Comparison of ENCODE assay signal across 10 mouse cellular contexts in the genomic region with DNA sequence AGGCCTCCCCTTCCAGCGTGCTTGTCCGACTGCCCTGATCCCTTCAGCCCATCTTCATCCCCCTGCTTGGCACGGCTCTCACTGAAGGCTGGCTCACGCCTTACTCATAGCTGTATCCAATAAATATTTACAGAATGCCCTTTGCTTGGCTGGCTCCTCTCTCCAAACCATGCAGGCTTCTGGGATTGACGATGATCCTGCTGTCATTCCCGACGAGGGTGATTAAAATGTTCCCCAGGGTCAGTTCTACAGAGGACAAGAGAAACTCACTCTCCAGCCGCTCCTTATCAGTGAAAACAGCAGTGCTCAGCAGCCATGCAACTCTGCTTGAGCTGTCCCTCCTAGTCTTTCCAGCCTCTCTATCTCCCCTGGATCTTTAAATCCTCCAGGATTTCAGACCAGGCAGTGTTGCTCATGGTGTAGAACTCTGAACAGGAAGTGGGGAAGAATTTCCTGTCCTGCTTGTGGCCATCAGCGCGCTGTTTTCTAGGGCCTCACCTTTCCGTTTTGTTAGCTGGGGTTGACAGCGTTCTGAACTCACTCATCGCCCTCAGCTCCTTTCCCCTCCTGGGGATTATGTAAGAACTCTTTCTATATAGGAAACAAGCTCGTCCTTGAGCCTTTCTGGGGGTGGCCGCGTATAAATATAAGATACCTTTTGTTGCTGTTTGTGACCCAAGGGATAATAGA.
DNase-seq lines count a peak whose midpoint lies in the region; ATAC-seq and TF ChIP-seq lines count a peak whose summit lies in the region.
"Had no signal": no experiment of that assay in that cellular context is flagged by ENCODE, and none has a peak within 500 bp of the region (broad histone marks: within the 10 kb centered on the region; RNA-seq: fewer than 3 reads in every experiment).

No protein-coding gene starts in this region.

- no peak for TF ChIP-seq POLR2A in heart, adult 2 months (IDR thresholded peaks at IDR 0.05; ENCODE audit: insufficient read depth, low read depth, low read length)

- no peaks in the 10 kb centered on the region for H3K27me3 ChIP-seq in heart, adult 2 months (ENCODE audit: control insufficient read depth, insufficient read depth, low read length)
- H3K27me3 ChIP-seq in heart, embryonic 14.5 days (ENCODE audit: control insufficient read depth, insufficient read depth, low read length) = no peaks in the 10 kb centered on the region
- H3K27me3 ChIP-seq in lung, embryonic 14.5 days (ENCODE audit: insufficient read depth, low read length) = no peaks in the 10 kb centered on the region

- DNase-seq in heart, adult 2 months = peak in 1 of 2 experiments; percentile 30
- no peak for DNase-seq in heart, postnatal 25 days (ENCODE audit: low spot score)
- DNase-seq in adrenal gland, postnatal 14 days = peak; percentile 73
- DNase-seq in lung, embryonic 14.5 days = peak; percentile 47
- DNase-seq in frontal cortex, postnatal 10 days (ENCODE audit: low spot score in 2 of 2) = no peak
- no peak for DNase-seq in layer of hippocampus, adult 9-10 months (ENCODE audit: low spot score)
- DNase-seq in embryo, embryonic 10.5 days (ENCODE audit: low spot score) = no peak
- DNase-seq: thymus, postnatal 4 days had no signal

- peaks cover 12% of the 10 kb centered on the region for H3K4me1 ChIP-seq in heart, adult 2 months (ENCODE audit: control insufficient read depth, insufficient read depth, low read length)
- H3K4me1 ChIP-seq in heart, embryonic 14.5 days (ENCODE audit: control insufficient read depth in 2 of 2, insufficient read depth in 2 of 2, low read length in 2 of 2) = peaks cover 13 to 17% of the 10 kb centered on the region in 2 experiments
- no peaks in the 10 kb centered on the region for H3K4me1 ChIP-seq in lung, embryonic 14.5 days (ENCODE audit: insufficient read depth)

- H3K4me2 ChIP-seq in heart, embryonic 14.5 days (ENCODE audit: low read length) = peak overlapping the region; percentile 50
- H3K4me2 ChIP-seq in lung, embryonic 14.5 days = peak overlapping the region; percentile 2; the same call in 1 of the 2 replicates
- H3K4me2 ChIP-seq: liver, embryonic 12.5 days had no signal

- TF ChIP-seq CTCF in heart, adult 2 months (IDR thresholded peaks at IDR 0.05) = no peak
- no peak for TF ChIP-seq CTCF in lung, embryonic 14.5 days (IDR thresholded peaks at IDR 0.05; ENCODE audit: low read depth)

- no peak overlapping the region for H3K9ac ChIP-seq in heart, adult 2 months (ENCODE audit: low read depth, low read length)
- peak overlapping the region; percentile 36; the same call in 1 of the 2 replicates for H3K9ac ChIP-seq in heart, embryonic 14.5 days (ENCODE audit: low read length)
- H3K9ac ChIP-seq in lung, embryonic 14.5 days = no peak overlapping the region
- H3K9ac ChIP-seq: liver, embryonic 12.5 days had no signal

- no peaks in the 10 kb centered on the region for H3K9me3 ChIP-seq in heart, embryonic 14.5 days (ENCODE audit: control insufficient read depth, low read length)
- H3K9me3 ChIP-seq in lung, embryonic 14.5 days (ENCODE audit: low read depth, low read length) = no peaks in the 10 kb centered on the region
- H3K9me3 ChIP-seq: liver, embryonic 12.5 days had no signal

- TF ChIP-seq EP300 in heart, adult 2 months (IDR thresholded peaks at IDR 0.05; ENCODE audit: insufficient read depth, low read depth, low read length) = no peak

- peaks cover 2% of the 10 kb centered on the region; the same call in 1 of the 2 replicates for H3K36me3 ChIP-seq in heart, adult 2 months (ENCODE audit: control insufficient read depth, insufficient read depth, low read length)
- H3K36me3 ChIP-seq in heart, embryonic 14.5 days (ENCODE audit: control insufficient read depth, insufficient read depth, low read length) = no peaks in the 10 kb centered on the region
- no peaks in the 10 kb centered on the region for H3K36me3 ChIP-seq in lung, embryonic 14.5 days (ENCODE audit: insufficient read depth)
- H3K36me3 ChIP-seq: liver, embryonic 12.5 days had no signal

- no peaks in the 10 kb centered on the region for H3K79me2 ChIP-seq in heart, adult 2 months (replicated peaks; ENCODE audit: control insufficient read depth, insufficient read depth, low read length)

- ATAC-seq in heart, embryonic 14.5 days (ENCODE audit: insufficient number of reproducible peaks, insufficient read depth, low FRiP score, low read depth) = 0 out of 2 replicates have a peak, but pooled peaks have one; percentile 13
- peak; percentile 63; the same call in 1 of the 2 replicates for ATAC-seq in lung, embryonic 14.5 days (ENCODE audit: insufficient read depth)
- ATAC-seq: liver, embryonic 12.5 days had no signal

- intact Hi-C loops in heart, adult 2 months (cut with DNase I) = loop anchor here (2.0 kb wide), 1 partner anchor 22 kb away; no protein-coding TSS in a partner anchor
- intact Hi-C loops in heart, postnatal 25 days (cut with DNase I) = no loop called here

- WGBS in heart, adult 2 months = 15% methylated on average over 16 of the region's 16 CpGs
- 8% methylated on average over 16 of the region's 16 CpGs for WGBS in heart, embryonic 14.5 days
- 16% methylated on average over 16 of the region's 16 CpGs for WGBS in lung, embryonic 14.5 days

- peak overlapping the region; percentile 71 for H3K27ac ChIP-seq in heart, adult 2 months
- H3K27ac ChIP-seq in heart, embryonic 14.5 days (replicated peaks in 1 of 2; ENCODE audit: control insufficient read depth in 1 of 2, insufficient read depth in 1 of 2, low read depth in 2 of 2, low read length in 2 of 2) = peak overlapping the region; percentile 55 to 58
- peak overlapping the region; percentile 62 for H3K27ac ChIP-seq in lung, embryonic 14.5 days (ENCODE audit: low read depth)
- H3K27ac ChIP-seq: liver, embryonic 12.5 days had no signal

- no peak overlapping the region for H3K4me3 ChIP-seq in heart, adult 2 months
- H3K4me3 ChIP-seq in heart, embryonic 14.5 days (ENCODE audit: control insufficient read depth in 1 of 2, insufficient read depth in 1 of 2, low read depth in 1 of 2, low read length in 2 of 2) = no peak overlapping the region
- no peak overlapping the region for H3K4me3 ChIP-seq in lung, embryonic 14.5 days (ENCODE audit: low read depth, low read length)
- H3K4me3 ChIP-seq: liver, embryonic 12.5 days had no signal

Comparison
In these comparisons a context has a peak if more than half of its experiments do, and no peak if none do; other contexts are left out.
1. DNase-seq: peak in adrenal gland, postnatal 14 days (single experiment) and lung, embryonic 14.5 days (single experiment); none in heart, postnatal 25 days (single experiment), frontal cortex, postnatal 10 days (0 of 2), layer of hippocampus, adult 9-10 months (single experiment) and embryo, embryonic 10.5 days (single experiment).
2. Peak in every context shown above with its lines, with median percentiles within 50 percentile points of each other: H3K27ac ChIP-seq.